Mouse (Mus musculus) midbrain, embryonic 10.5 days (tissue): ENCODE measurements around the gene Rapgef3. TPM values are rescaled to one million over a fixed set of nuclear protein-coding genes. Genes with fewer than 3 reads are reported as not detected.
A peak's percentile ranks its signal among the peaks of the same experiment; 100 is the strongest.

ENCODE experiments used
- DNase-seq: peaks from one replicate; pipeline ENCODE4 v3.0.0-alpha.2; 2017; ENCODE audit warnings: low spot score
- H3K27ac ChIP-seq: fragments of 300-500 bp; sonication (generic); replicated peaks from 2 replicates; pipeline ENCODE4 v1.5.1; 2016; ENCODE audit warnings: mild to moderate bottlenecking
- H3K27me3 ChIP-seq: fragments of 300-500 bp; sonication (generic); 2 replicates; pipeline ENCODE4 v1.6.1; 2016; ENCODE audit warnings: low read depth, mild to moderate bottlenecking; ENCODE audit not compliant: poor library complexity, severe bottlenecking
- H3K36me3 ChIP-seq: fragments of 300-500 bp; sonication (generic); 2 replicates; pipeline ENCODE4 v1.6.1; 2016; ENCODE audit warnings: mild to moderate bottlenecking, moderate library complexity
- H3K4me1 ChIP-seq: fragments of 300-500 bp; sonication (generic); 2 replicates; pipeline ENCODE4 v1.6.1; 2016
- H3K4me3 ChIP-seq: fragments of 300-500 bp; sonication (generic); 2 replicates; pipeline ENCODE4 v1.5.1; 2016; ENCODE audit warnings: mild to moderate bottlenecking, moderate library complexity
- H3K9me3 ChIP-seq: fragments of 300-500 bp; sonication (generic); replicated peaks from 2 replicates; pipeline ENCODE4 v1.6.1; 2016; ENCODE audit warnings: mild to moderate bottlenecking
- WGBS: fragments of 180-500 bp; shearing (Covaris S2); methylation state at CpG from one replicate; pipeline ENCODE4 v1.1.7; 2016; 5-methylcytosine and 5-hydroxymethylcytosine counted together
- polyA plus RNA-seq: library from polyadenylated mRNA; unstranded; fragments of >200 nt; fragmentation: Nextera tagmentation; extraction: Ambion mirVana; gene quantifications from 2 replicates; pipeline ENCODE4 v1.2.1, GENCODE M21; 2016

Rapgef3 gene
- polyA plus RNA-seq, 1 experiment from 2014 or later, result 5.3 TPM

- H3K4me1 ChIP-seq, result peaks cover 21% of the 10 kb centered on the region
- peaks cover 5% of the 10 kb centered on the region; the same call in 1 of the 2 replicates for H3K9me3 ChIP-seq
- no peak overlapping the region for H3K4me3 ChIP-seq
- H3K27ac ChIP-seq, result no peak overlapping the region
- no peaks in the 10 kb centered on the region for H3K36me3 ChIP-seq
- 57% methylated on average over 6 of the region's 6 CpGs for WGBS
- DNase-seq, result no peak
- H3K27me3 ChIP-seq, result no peaks in the 10 kb centered on the region
Observed at GRCm38 (mm10) chr15:97730365-97730764, 37.4 kb downstream of the Rapgef3 start.

- Histone ChIP-seq H3K36me3 (no peaks in the 10 kb centered on the region), H3K27ac (0 out of 2 replicates have a peak overlapping the region, but pooled peaks have one; percentile 23), H3K4me1 (peaks cover 21% of the 10 kb centered on the region), H3K4me3 (no peak overlapping the region), H3K9me3 (peaks cover 4% of the 10 kb centered on the region; the same call in 1 of the 2 replicates), H3K27me3 (no peaks in the 10 kb centered on the region)
- 64% methylated on average over 7 of the region's 7 CpGs for WGBS
- DNase-seq, result no peak
Observed at GRCm38 (mm10) chr15:97728804-97729203, 39.0 kb downstream of the Rapgef3 start.

- H3K4me3 ChIP-seq, result no peak overlapping the region
- DNase-seq, result no peak
- peaks cover 21% of the 10 kb centered on the region for H3K4me1 ChIP-seq
- no peak overlapping the region for H3K27ac ChIP-seq
- WGBS, result 90% methylated on average over 11 of the region's 11 CpGs
- no peaks in the 10 kb centered on the region for H3K27me3 ChIP-seq
- no peaks in the 10 kb centered on the region for H3K36me3 ChIP-seq
- no peaks in the 10 kb centered on the region for H3K9me3 ChIP-seq
Observed at GRCm38 (mm10) chr15:97728394-97728793, 39.4 kb downstream of the Rapgef3 start.

- Histone ChIP-seq H3K27me3 (no peaks in the 10 kb centered on the region), H3K4me1 (peaks cover 21% of the 10 kb centered on the region), H3K4me3 (no peak overlapping the region), H3K27ac (no peak overlapping the region), H3K36me3 (no peaks in the 10 kb centered on the region), H3K9me3 (no peaks in the 10 kb centered on the region)
- no peak for DNase-seq
- 67% methylated on average over 5 of the region's 5 CpGs for WGBS
Observed at GRCm38 (mm10) chr15:97727520-97727919, 40.3 kb downstream of the Rapgef3 start.

- Histone ChIP-seq H3K36me3 (no peaks in the 10 kb centered on the region), H3K27ac (0 out of 2 replicates have a peak overlapping the region, but pooled peaks have one; percentile 42), H3K27me3 (no peaks in the 10 kb centered on the region), H3K9me3 (no peaks in the 10 kb centered on the region), H3K4me3 (no peak overlapping the region), H3K4me1 (peaks cover 21% of the 10 kb centered on the region)
- WGBS, result 83% methylated on average over 8 of the region's 8 CpGs
- no peak for DNase-seq
Observed at GRCm38 (mm10) chr15:97727048-97727447, 40.7 kb downstream of the Rapgef3 start.

- DNase-seq, result no peak
- Histone ChIP-seq H3K9me3 (no peaks in the 10 kb centered on the region), H3K36me3 (no peaks in the 10 kb centered on the region), H3K4me1 (peaks cover 21% of the 10 kb centered on the region), H3K27ac (0 out of 2 replicates have a peak overlapping the region, but pooled peaks have one; percentile 28), H3K27me3 (no peaks in the 10 kb centered on the region), H3K4me3 (no peak overlapping the region)
- whole genome bisulfite sequencing, result 82% methylated on average over 13 of the region's 13 CpGs
Observed at GRCm38 (mm10) chr15:97726310-97726709, 41.5 kb downstream of the Rapgef3 start.

- DNase-seq, result no peak
- 87% methylated on average over 6 of the region's 6 CpGs for WGBS
- Histone ChIP-seq H3K27me3 (no peaks in the 10 kb centered on the region), H3K9me3 (no peaks in the 10 kb centered on the region), H3K4me3 (no peak overlapping the region), H3K36me3 (no peaks in the 10 kb centered on the region), H3K4me1 (peaks cover 23% of the 10 kb centered on the region), H3K27ac (no peak overlapping the region)
Observed at GRCm38 (mm10) chr15:97725198-97725785, 42.5 kb downstream of the Rapgef3 start.

- no peaks in the 10 kb centered on the region for H3K36me3 ChIP-seq
- 90% methylated on average over 17 of the region's 17 CpGs for WGBS
- H3K9me3 ChIP-seq, result no peaks in the 10 kb centered on the region
- no peak overlapping the region for H3K27ac ChIP-seq
- DNase-seq, result no peak
- no peaks in the 10 kb centered on the region for H3K27me3 ChIP-seq
- H3K4me1 ChIP-seq, result peaks cover 24% of the 10 kb centered on the region
- no peak overlapping the region for H3K4me3 ChIP-seq
Observed at GRCm38 (mm10) chr15:97724346-97725197, 43.2 kb downstream of the Rapgef3 start.

GRCm38 (mm10) chr15:97723536-97724345 is 44.0 kb downstream of the Rapgef3 start:
- Histone ChIP-seq H3K27ac (no peak overlapping the region), H3K9me3 (no peaks in the 10 kb centered on the region), H3K27me3 (peaks cover 3% of the 10 kb centered on the region; the same call in 1 of the 2 replicates), H3K4me3 (no peak overlapping the region), H3K4me1 (peaks cover 16% of the 10 kb centered on the region; the same call in 1 of the 2 replicates), H3K36me3 (no peaks in the 10 kb centered on the region)
- DNase-seq, result no peak
- 90% methylated on average over 6 of the region's 6 CpGs for WGBS

GRCm38 (mm10) chr15:97721008-97721701 is 46.6 kb downstream of the Rapgef3 start:
- Histone ChIP-seq H3K27ac (0 out of 2 replicates have a peak overlapping the region, but pooled peaks have one; percentile 17), H3K4me3 (no peak overlapping the region), H3K36me3 (no peaks in the 10 kb centered on the region), H3K9me3 (no peaks in the 10 kb centered on the region), H3K27me3 (peaks cover 9% of the 10 kb centered on the region), H3K4me1 (peaks cover 6% of the 10 kb centered on the region; the same call in 1 of the 2 replicates)
- 83% methylated on average over 15 of the region's 15 CpGs for WGBS
- DNase-seq, result no peak

GRCm38 (mm10) chr15:97720026-97720675 is 47.6 kb downstream of the Rapgef3 start:
- WGBS, result 84% methylated on average over 12 of the region's 12 CpGs
- H3K4me1 ChIP-seq, result 0 out of 2 replicates have a peak, but pooled peaks cover 3% of the 10 kb centered on the region
- no peak for DNase-seq

More at GRCm38 (mm10) chr15:97720026-97720675, 47.6 kb downstream of the Rapgef3 start:
- peak overlapping the region; percentile 23; the same call in 1 of the 2 replicates for H3K27ac ChIP-seq
- no peaks in the 10 kb centered on the region for H3K9me3 ChIP-seq
- peaks cover 9% of the 10 kb centered on the region for H3K27me3 ChIP-seq
- H3K4me3 ChIP-seq, result no peak overlapping the region
- no peaks in the 10 kb centered on the region for H3K36me3 ChIP-seq
